Mouse (Mus musculus): ENCODE measurements around the gene Itgad. TPM values are rescaled to one million over a fixed set of nuclear protein-coding genes. Genes with fewer than 3 reads are reported as not detected.

The Itgad gene
- total and polyA plus RNA-seq, 3 experiments: not detected

- no peak for TF ChIP-seq ZNF384 (IDR thresholded peaks at IDR 0.05; ENCODE audit: low read depth, low read length)
- no peak for TF ChIP-seq JUND (IDR thresholded peaks at IDR 0.05; ENCODE audit: low read depth, low read length)
- no peak for TF ChIP-seq NELFE (IDR thresholded peaks at IDR 0.05; ENCODE audit: low read depth, low read length)
- peak; percentile 58 to 95 (median 66) for TF ChIP-seq CTCF (IDR thresholded peaks at IDR 0.05 in 2 of 3, conservative IDR thresholded peaks at IDR 0.05 in 1 of 3; ENCODE audit: control insufficient read depth in 1 of 3, insufficient read depth in 1 of 3, low read depth in 2 of 3, low read length in 3 of 3, poor library complexity in 1 of 3, severe bottlenecking in 1 of 3)
- TF ChIP-seq SIN3A (IDR thresholded peaks at IDR 0.05; ENCODE audit: low read length): 0 out of 2 replicates have a peak, but pooled peaks have one; percentile 23
- TF ChIP-seq KAT2A (conservative IDR thresholded peaks at IDR 0.05; ENCODE audit: low read depth, low read length): no peak
- TF ChIP-seq RAD21 (IDR thresholded peaks at IDR 0.05; ENCODE audit: low read depth, low read length): peak; percentile 89
- TF ChIP-seq MEF2A (IDR thresholded peaks at IDR 0.05; ENCODE audit: extremely low read depth, insufficient replicate concordance, low read depth, low read length, poor library complexity, severe bottlenecking): no peak
- TF ChIP-seq SMC3 (IDR thresholded peaks at IDR 0.05; ENCODE audit: low read depth, low read length): peak; percentile 99
- TF ChIP-seq TBP (IDR thresholded peaks at IDR 0.05; ENCODE audit: low read depth, low read length): no peak
- TF ChIP-seq TAL1 (IDR thresholded peaks at IDR 0.05; ENCODE audit: low read length): no peak
- TF ChIP-seq MAZ (IDR thresholded peaks at IDR 0.05; ENCODE audit: low read depth, low read length): no peak
- TF ChIP-seq ELF1 (IDR thresholded peaks at IDR 0.05; ENCODE audit: low read depth, low read length): no peak
- no peak for TF ChIP-seq MAFK (IDR thresholded peaks at IDR 0.05; ENCODE audit: borderline replicate concordance, low read depth, low read length)
- no peak for TF ChIP-seq POLR2A (IDR thresholded peaks at IDR 0.05; ENCODE audit: control insufficient read depth in 1 of 2, insufficient read depth in 1 of 2, low read depth in 1 of 2, low read length in 2 of 2, poor library complexity in 1 of 2)
- TF ChIP-seq ZC3H11A (IDR thresholded peaks at IDR 0.05; ENCODE audit: low read depth, low read length): peak; percentile 96
- Histone ChIP-seq H3K27ac (ENCODE audit: control insufficient read depth, low read depth, low read length) (no peak overlapping the region), H3K36me3 (ENCODE audit: control insufficient read depth in 1 of 2, insufficient read depth in 2 of 2, low read length in 2 of 2) (no peaks in the 10 kb centered on the region), H3K79me2 (ENCODE audit: control insufficient read depth, insufficient read depth, low read length, poor library complexity) (no peaks in the 10 kb centered on the region), H3K9ac (ENCODE audit: control insufficient read depth, low read depth, low read length, poor library complexity, severe bottlenecking) (no peak overlapping the region), H3K4me3 (ENCODE audit: control insufficient read depth in 1 of 2, insufficient read depth in 1 of 2, low read depth in 2 of 2, low read length in 2 of 2) (no peak overlapping the region), H3K4me1 (ENCODE audit: control insufficient read depth in 1 of 2, insufficient read depth in 2 of 2, low read length in 2 of 2) (no peaks in the 10 kb centered on the region), H3K27me3 (ENCODE audit: control insufficient read depth in 1 of 2, insufficient read depth in 2 of 2, low read length in 2 of 2) (no peaks in the 10 kb centered on the region), H3K9me3 (replicated peaks; ENCODE audit: insufficient read depth, low read length) (no peaks in the 10 kb centered on the region)
- peak; percentile 85 for DNase-seq (ENCODE audit: low read depth, low spot score)
Measured at GRCm38 (mm10) chr7:128247443-128247842, 93.3 kb downstream of the Itgad start.

- TF ChIP-seq MYC (IDR thresholded peaks at IDR 0.05; ENCODE audit: low read depth, low read length): no peak
- TF ChIP-seq NRF1 (IDR thresholded peaks at IDR 0.05; ENCODE audit: insufficient read depth, low read depth, low read length, poor library complexity, severe bottlenecking): no peak
- no peak for TF ChIP-seq RAD21 (IDR thresholded peaks at IDR 0.05; ENCODE audit: low read depth, low read length)
- TF ChIP-seq GABPA (IDR thresholded peaks at IDR 0.05; ENCODE audit: low read depth, low read length): no peak
- TF ChIP-seq E2F4 (IDR thresholded peaks at IDR 0.05; ENCODE audit: borderline replicate concordance, low read depth, low read length): no peak
- TF ChIP-seq CHD2 (IDR thresholded peaks at IDR 0.05; ENCODE audit: low read length): no peak
- no peak for TF ChIP-seq SMC3 (IDR thresholded peaks at IDR 0.05; ENCODE audit: low read depth, low read length)
- no peak for TF ChIP-seq ZNF384 (IDR thresholded peaks at IDR 0.05; ENCODE audit: low read depth, low read length)
- TF ChIP-seq ZC3H11A (IDR thresholded peaks at IDR 0.05; ENCODE audit: low read depth, low read length): no peak
- Histone ChIP-seq H3K36me3 (ENCODE audit: control insufficient read depth in 1 of 2, insufficient read depth in 2 of 2, low read length in 2 of 2) (no peaks in the 10 kb centered on the region), H3K27ac (ENCODE audit: control insufficient read depth, low read depth, low read length) (no peak overlapping the region), H3K27me3 (ENCODE audit: control insufficient read depth in 1 of 2, insufficient read depth in 2 of 2, low read length in 2 of 2) (no peaks in the 10 kb centered on the region), H3K9me3 (replicated peaks; ENCODE audit: insufficient read depth, low read length) (no peaks in the 10 kb centered on the region), H3K4me3 (ENCODE audit: control insufficient read depth in 1 of 2, insufficient read depth in 1 of 2, low read depth in 2 of 2, low read length in 2 of 2) (no peak overlapping the region), H3K4me1 (ENCODE audit: control insufficient read depth in 1 of 2, insufficient read depth in 2 of 2, low read length in 2 of 2) (no peaks in the 10 kb centered on the region), H3K79me2 (ENCODE audit: control insufficient read depth, insufficient read depth, low read length, poor library complexity) (no peaks in the 10 kb centered on the region), H3K9ac (ENCODE audit: control insufficient read depth, low read depth, low read length, poor library complexity, severe bottlenecking) (no peak overlapping the region)
- no peak for DNase-seq (ENCODE audit: low read depth, low spot score)
Measured at GRCm38 (mm10) chr7:128248081-128249042, 94.2 kb downstream of the Itgad start.

Measured in MEL (cell line).